Mouse (Mus musculus) embryonic facial prominence, embryonic 11.5 days (tissue): ENCODE results near the gene Nav2. TPM values are rescaled to one million over a fixed set of nuclear protein-coding genes. Genes with fewer than 3 reads are reported as not detected.
A peak's percentile ranks its signal among the peaks of the same experiment; 100 is the strongest.

Source experiments
- ATAC-seq: fragments of 200-750 bp; cut with Nextera tagmentation; replicated peaks from 2 replicates; pipeline ENCODE4 v1.8.0; 2017; ENCODE audit warnings: low read depth; ENCODE audit not compliant: insufficient number of reproducible peaks, low FRiP score, low TSS enrichment
- DNase-seq: peaks from one replicate; pipeline ENCODE4 v3.0.0-alpha.2; 2015; ENCODE audit warnings: low spot score
- H3K27ac ChIP-seq: fragments of 300-500 bp; sonication (generic); replicated peaks from 2 replicates; pipeline ENCODE4 v1.5.1; 2014; ENCODE audit warnings: mild to moderate bottlenecking, low read depth, low read length, control low read depth
- H3K27me3 ChIP-seq: fragments of 300-500 bp; sonication (generic); 2 replicates; pipeline ENCODE4 v1.6.1; 2014; ENCODE audit warnings: mild to moderate bottlenecking, low read length, moderate library complexity, mixed read lengths; ENCODE audit not compliant: control insufficient read depth, insufficient read depth
- H3K36me3 ChIP-seq: fragments of 300-500 bp; sonication (generic); replicated peaks from 2 replicates; pipeline ENCODE4 v1.6.1; 2014; ENCODE audit warnings: low read depth, mild to moderate bottlenecking, low read length, moderate library complexity, mixed read lengths; ENCODE audit not compliant: control insufficient read depth, insufficient read depth
- H3K4me1 ChIP-seq: fragments of 300-500 bp; sonication (generic); 2 replicates; pipeline ENCODE4 v1.6.1; 2014; ENCODE audit warnings: low read length, mixed read lengths; ENCODE audit not compliant: control insufficient read depth, insufficient read depth
- H3K4me2 ChIP-seq: fragments of 300-500 bp; sonication (generic); 2 replicates; pipeline ENCODE4 v1.6.1; 2014; ENCODE audit warnings: low read depth, mild to moderate bottlenecking, control low read depth, low read length, moderate library complexity
- H3K4me3 ChIP-seq: fragments of 300-500 bp; sonication (generic); 2 replicates; pipeline ENCODE4 v1.5.1; 2014; ENCODE audit warnings: low read depth, low read length, control low read depth
- H3K9ac ChIP-seq: fragments of 300-500 bp; sonication (generic); replicated peaks from 2 replicates; pipeline ENCODE4 v1.6.1; 2014; ENCODE audit warnings: mild to moderate bottlenecking, control low read depth, low read length
- H3K9me3 ChIP-seq: fragments of 300-500 bp; sonication (generic); replicated peaks from 2 replicates; pipeline ENCODE4 v1.6.1; 2016; ENCODE audit warnings: mild to moderate bottlenecking, low read length, inconsistent platforms, mixed read lengths; ENCODE audit not compliant: control insufficient read depth
- WGBS: fragments of 180-500 bp; shearing (Covaris S2); extraction: QIAGEN DNeasy Blood & Tissue Kit; methylation state at CpG from one replicate; pipeline ENCODE4 v1.1.7; 2014; 5-methylcytosine and 5-hydroxymethylcytosine counted together
- polyA plus RNA-seq: library from polyadenylated mRNA; unstranded; fragments of >200 nt; fragmentation: Nextera tagmentation; extraction: Ambion mirVana; gene quantifications from 2 replicates; pipeline ENCODE4 v1.2.1, GENCODE M21; 2014

Gene Nav2
- polyA plus RNA-seq, 1 experiment from 2014 or later: 7.3 TPM

GRCm38 (mm10) chr7:48894152-48894551, 14.4 kb upstream of the Nav2 start:
- Histone ChIP-seq H3K9me3 (no peaks in the 10 kb centered on the region), H3K4me1 (no peaks in the 10 kb centered on the region), H3K4me3 (no peak overlapping the region), H3K36me3 (no peaks in the 10 kb centered on the region), H3K4me2 (no peak overlapping the region), H3K9ac (no peak overlapping the region), H3K27ac (no peak overlapping the region), H3K27me3 (no peaks in the 10 kb centered on the region)
- DNase-seq (peak; percentile 86), ATAC-seq (no peak)
- 2% methylated on average over 6 of the region's 6 CpGs for WGBS

- no peaks in the 10 kb centered on the region for H3K9me3 ChIP-seq
- no peak overlapping the region for H3K9ac ChIP-seq
- no peaks in the 10 kb centered on the region for H3K36me3 ChIP-seq
- H3K4me1 ChIP-seq: no peaks in the 10 kb centered on the region
- no peak for ATAC-seq
- no peaks in the 10 kb centered on the region for H3K27me3 ChIP-seq
- WGBS: 78% methylated on average over 6 of the region's 6 CpGs
- H3K27ac ChIP-seq: no peak overlapping the region
- H3K4me2 ChIP-seq: no peak overlapping the region
- no peak for DNase-seq
- no peak overlapping the region for H3K4me3 ChIP-seq
Observed at GRCm38 (mm10) chr7:48894763-48895162, 13.8 kb upstream of the Nav2 start.

DNA sequence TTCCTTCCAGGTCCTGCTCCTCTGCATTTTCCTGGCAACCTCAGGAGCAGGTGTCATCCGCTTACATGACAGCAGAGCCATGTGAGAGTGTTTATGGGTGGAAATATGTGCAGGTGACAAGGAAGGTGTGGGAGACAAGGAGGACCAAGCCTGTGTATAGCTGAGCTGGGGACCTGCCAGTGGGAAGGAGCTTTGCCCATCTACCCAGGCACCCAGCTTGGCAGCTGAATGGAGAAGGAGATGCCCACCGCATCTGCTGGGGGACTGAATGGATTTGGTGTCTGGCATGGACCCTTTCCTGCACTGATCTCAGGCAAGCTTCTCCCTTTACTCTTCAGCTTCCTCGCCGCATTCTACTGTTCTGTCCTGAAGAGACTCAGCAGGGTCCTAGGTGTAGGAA, 13.0 kb upstream of the Nav2 start:
- WGBS: 88% methylated on average over 4 of the region's 4 CpGs
- H3K36me3 ChIP-seq: no peaks in the 10 kb centered on the region
- no peak overlapping the region for H3K4me2 ChIP-seq
- H3K9me3 ChIP-seq: no peaks in the 10 kb centered on the region
- H3K27me3 ChIP-seq: no peaks in the 10 kb centered on the region
- no peak overlapping the region for H3K9ac ChIP-seq
- ATAC-seq: no peak
- no peak for DNase-seq
- H3K4me1 ChIP-seq: no peaks in the 10 kb centered on the region
- H3K4me3 ChIP-seq: no peak overlapping the region
- H3K27ac ChIP-seq: no peak overlapping the region

DNA sequence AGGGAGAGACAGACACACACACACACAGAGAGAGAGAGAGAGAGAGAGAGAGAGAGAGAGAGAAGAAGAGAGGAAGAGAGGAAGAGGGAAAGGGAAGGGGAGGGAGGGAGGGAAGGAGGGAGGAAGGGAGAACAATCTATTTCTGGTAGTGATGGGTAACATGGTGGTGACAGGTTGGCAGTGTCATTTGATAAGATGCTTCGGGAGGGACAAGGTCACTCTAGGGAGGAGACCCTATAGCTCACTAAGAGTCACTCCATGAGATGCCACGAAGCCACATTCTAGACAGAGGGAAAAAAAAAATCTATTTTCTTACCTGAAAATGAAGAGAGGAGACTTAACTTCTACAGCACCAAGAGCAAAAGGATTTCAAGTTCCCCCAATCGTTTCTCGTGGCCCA, 12.5 kb upstream of the Nav2 start:
- Histone ChIP-seq H3K4me2 (no peak overlapping the region), H3K27me3 (no peaks in the 10 kb centered on the region), H3K27ac (no peak overlapping the region), H3K9ac (no peak overlapping the region), H3K9me3 (no peaks in the 10 kb centered on the region), H3K36me3 (no peaks in the 10 kb centered on the region), H3K4me1 (no peaks in the 10 kb centered on the region), H3K4me3 (no peak overlapping the region)
- ATAC-seq (no peak), DNase-seq (no peak)
- WGBS: 83% methylated on average over 4 of the region's 4 CpGs

GRCm38 (mm10) chr7:48897539-48898163, 10.9 kb upstream of the Nav2 start:
- Histone ChIP-seq H3K9ac (no peak overlapping the region), H3K36me3 (no peaks in the 10 kb centered on the region), H3K27ac (no peak overlapping the region), H3K4me2 (no peak overlapping the region), H3K4me1 (no peaks in the 10 kb centered on the region), H3K27me3 (no peaks in the 10 kb centered on the region), H3K4me3 (no peak overlapping the region), H3K9me3 (no peaks in the 10 kb centered on the region)
- DNase-seq: peak; percentile 57
- WGBS: 52% methylated on average over 24 of the region's 24 CpGs
- ATAC-seq: no peak

- no peaks in the 10 kb centered on the region for H3K9me3 ChIP-seq
- no peak for DNase-seq
- no peaks in the 10 kb centered on the region for H3K36me3 ChIP-seq
- ATAC-seq: no peak
- no peak overlapping the region for H3K4me3 ChIP-seq
- WGBS: 58% methylated on average over 9 of the region's 9 CpGs
- H3K27me3 ChIP-seq: no peaks in the 10 kb centered on the region
- no peaks in the 10 kb centered on the region for H3K4me1 ChIP-seq
- H3K27ac ChIP-seq: no peak overlapping the region
- no peak overlapping the region for H3K4me2 ChIP-seq
- no peak overlapping the region for H3K9ac ChIP-seq
Observed at GRCm38 (mm10) chr7:48898416-48898815, 10.1 kb upstream of the Nav2 start.

- ATAC-seq: no peak
- no peak overlapping the region for H3K9ac ChIP-seq
- no peak overlapping the region for H3K4me3 ChIP-seq
- H3K27ac ChIP-seq: no peak overlapping the region
- no peaks in the 10 kb centered on the region for H3K9me3 ChIP-seq
- H3K27me3 ChIP-seq: no peaks in the 10 kb centered on the region
- H3K36me3 ChIP-seq: no peaks in the 10 kb centered on the region
- H3K4me1 ChIP-seq: no peaks in the 10 kb centered on the region
- no peak overlapping the region for H3K4me2 ChIP-seq
- no peak for DNase-seq
- 69% methylated on average over 8 of the region's 8 CpGs for WGBS
Observed at GRCm38 (mm10) chr7:48900408-48901167, 7.9 kb upstream of the Nav2 start.

GRCm38 (mm10) chr7:48902454-48902853, 6.1 kb upstream of the Nav2 start:
- no peaks in the 10 kb centered on the region for H3K27me3 ChIP-seq
- no peaks in the 10 kb centered on the region for H3K9me3 ChIP-seq
- no peak overlapping the region for H3K4me2 ChIP-seq
- H3K36me3 ChIP-seq: no peaks in the 10 kb centered on the region
- no peak overlapping the region for H3K4me3 ChIP-seq
- WGBS: 19% methylated on average over 2 of the region's 2 CpGs
- no peaks in the 10 kb centered on the region for H3K4me1 ChIP-seq
- H3K27ac ChIP-seq: no peak overlapping the region
- H3K9ac ChIP-seq: no peak overlapping the region
- ATAC-seq (no peak), DNase-seq (no peak)
